Mouse (Mus musculus) liver, adult (tissue): ENCODE measurements at regions not wholly inside any gene's neighbourhood (a gene's known extent, or its start where the extent isn't known, plus 50 kb on each side); places are given as distances from the start of the nearest gene placed in this dataset.

Source experiments
- GATA4 ChIP-seq: IDR thresholded peaks from 2 replicates; pipeline ENCODE4 v1.6.1; 2014; ENCODE audit warnings: mild to moderate bottlenecking, low read length; ENCODE audit not compliant: insufficient replicate concordance

GRCm38 (mm10) chr16:55758707-55759067 is 80.0 kb downstream of the Nfkbiz start:
- TF ChIP-seq GATA4: no peak

GRCm38 (mm10) chr16:55757952-55758706 is 80.6 kb downstream of the Nfkbiz start:
- no peak for TF ChIP-seq GATA4

- TF ChIP-seq GATA4: no peak
These were observed 81.8 kb downstream of the Nfkbiz start for GRCm38 (mm10) chr16:55756764-55757421.

GRCm38 (mm10) chr16:55755309-55755832 is 83.3 kb downstream of the Nfkbiz start:
- TF ChIP-seq GATA4: no peak

GRCm38 (mm10) chr16:55754092-55754763 is 84.5 kb downstream of the Nfkbiz start:
- no peak for TF ChIP-seq GATA4

GRCm38 (mm10) chr16:55753380-55753779 is 85.3 kb downstream of the Nfkbiz start:
- no peak for TF ChIP-seq GATA4

- no peak for TF ChIP-seq GATA4
These were observed 91.4 kb downstream of the Nfkbiz start for GRCm38 (mm10) chr16:55747250-55747649.

GRCm38 (mm10) chr16:55746159-55746558 is 92.5 kb downstream of the Nfkbiz start:
- TF ChIP-seq GATA4: no peak

- no peak for TF ChIP-seq GATA4
These were observed 93.6 kb downstream of the Nfkbiz start for GRCm38 (mm10) chr16:55745094-55745493.

GRCm38 (mm10) chr16:55741099-55741863 is 97.4 kb downstream of the Nfkbiz start:
- no peak for TF ChIP-seq GATA4

GRCm38 (mm10) chr16:55738741-55739140 is 100.0 kb downstream of the Nfkbiz start:
- TF ChIP-seq GATA4: no peak

- no peak for TF ChIP-seq GATA4
These were observed 103.2 kb downstream of the Nfkbiz start for GRCm38 (mm10) chr16:55735476-55735968.

- TF ChIP-seq GATA4: no peak
These were observed 104.4 kb downstream of the Nfkbiz start for GRCm38 (mm10) chr16:55734301-55734700.

- no peak for TF ChIP-seq GATA4
These were observed 104.9 kb downstream of the Nfkbiz start for GRCm38 (mm10) chr16:55733751-55734150.

GRCm38 (mm10) chr16:55731003-55731402 is 107.7 kb downstream of the Nfkbiz start:
- no peak for TF ChIP-seq GATA4
